Mouse (Mus musculus) bone marrow macrophage, adult 2 months (primary cell): ENCODE measurements at regions not wholly inside any gene's neighbourhood (a gene's known extent, or its start where the extent isn't known, plus 50 kb on each side); places are given as distances from the start of the nearest gene placed in this dataset.

ENCODE experiments used
- H3K27ac ChIP-seq: 2 replicates; pipeline ENCODE4 v1.5.1; 2012; ENCODE audit warnings: low read depth, low read length; ENCODE audit not compliant: insufficient read depth
- H3K4me1 ChIP-seq: 2 replicates; pipeline ENCODE4 v1.6.1; 2012; ENCODE audit warnings: low read length; ENCODE audit not compliant: control insufficient read depth, insufficient read depth
- H3K4me3 ChIP-seq: 2 replicates; pipeline ENCODE4 v1.5.1; 2012; ENCODE audit warnings: mild to moderate bottlenecking, low read length, moderate library complexity; ENCODE audit not compliant: insufficient read depth
- CTCF ChIP-seq: IDR thresholded peaks from 2 replicates; pipeline ENCODE4 v1.5.1; 2012; ENCODE audit warnings: low read depth, mild to moderate bottlenecking, low read length, moderate library complexity
- POLR2A ChIP-seq: IDR thresholded peaks from 2 replicates; pipeline ENCODE4 v1.6.1; 2012; ENCODE audit warnings: mild to moderate bottlenecking, low read depth, low read length, borderline replicate concordance

- Histone ChIP-seq H3K27ac (no peak overlapping the region), H3K4me3 (no peak overlapping the region), H3K4me1 (no peaks in the 10 kb centered on the region)
- TF ChIP-seq POLR2A, result no peak
- no peak for TF ChIP-seq CTCF
Observed at GRCm38 (mm10) chr13:53636011-53636410, 163.1 kb upstream of the Msx2 start.

GRCm38 (mm10) chr13:53634637-53635203, 161.8 kb upstream of the Msx2 start:
- TF ChIP-seq CTCF (no peak), POLR2A (no peak)
- Histone ChIP-seq H3K4me3 (no peak overlapping the region), H3K4me1 (no peaks in the 10 kb centered on the region), H3K27ac (no peak overlapping the region)

- H3K4me1 ChIP-seq, result no peaks in the 10 kb centered on the region
- no peak overlapping the region for H3K27ac ChIP-seq
- TF ChIP-seq CTCF (no peak), POLR2A (no peak)
- H3K4me3 ChIP-seq, result no peak overlapping the region
Observed at GRCm38 (mm10) chr13:53598050-53598449, 125.2 kb upstream of the Msx2 start.

GRCm38 (mm10) chr13:53596871-53597800, 124.3 kb upstream of the Msx2 start:
- H3K4me1 ChIP-seq, result no peaks in the 10 kb centered on the region
- no peak for TF ChIP-seq CTCF
- no peak for TF ChIP-seq POLR2A
- H3K4me3 ChIP-seq, result no peak overlapping the region
- no peak overlapping the region for H3K27ac ChIP-seq

- H3K4me3 ChIP-seq, result no peak overlapping the region
- no peak for TF ChIP-seq CTCF
- TF ChIP-seq POLR2A, result no peak
- H3K4me1 ChIP-seq, result no peaks in the 10 kb centered on the region
- H3K27ac ChIP-seq, result no peak overlapping the region
Observed at GRCm38 (mm10) chr13:53592755-53593154, 119.9 kb upstream of the Msx2 start.

- Histone ChIP-seq H3K27ac (no peak overlapping the region), H3K4me1 (no peaks in the 10 kb centered on the region), H3K4me3 (no peak overlapping the region)
- TF ChIP-seq CTCF, result no peak
- no peak for TF ChIP-seq POLR2A
Observed at GRCm38 (mm10) chr13:53586771-53587170, 113.9 kb upstream of the Msx2 start.

GRCm38 (mm10) chr13:53584504-53585130, 111.7 kb upstream of the Msx2 start:
- Histone ChIP-seq H3K27ac (no peak overlapping the region), H3K4me1 (no peaks in the 10 kb centered on the region), H3K4me3 (no peak overlapping the region)
- TF ChIP-seq CTCF (no peak), POLR2A (no peak)

- Histone ChIP-seq H3K4me1 (no peaks in the 10 kb centered on the region), H3K4me3 (no peak overlapping the region), H3K27ac (no peak overlapping the region)
- TF ChIP-seq POLR2A, result no peak
- no peak for TF ChIP-seq CTCF
Observed at GRCm38 (mm10) chr13:53553876-53554577, 81.2 kb upstream of the Msx2 start.

GRCm38 (mm10) chr13:53553192-53553875, 80.5 kb upstream of the Msx2 start:
- TF ChIP-seq CTCF (no peak), POLR2A (no peak)
- Histone ChIP-seq H3K4me1 (no peaks in the 10 kb centered on the region), H3K4me3 (no peak overlapping the region), H3K27ac (no peak overlapping the region)
